Mouse (Mus musculus) thymus, adult 2 months (tissue): ENCODE data around the gene Cyp4v3. TPM values are rescaled to one million over a fixed set of nuclear protein-coding genes. Genes with fewer than 3 reads are reported as not detected.

Source experiments
- DNase-seq: peaks from one replicate; pipeline ENCODE4 v3.0.0; 2021
- H3K27ac ChIP-seq: fragments of 200-500 bp; 2 replicates; pipeline ENCODE4 v1.5.1; 2012; ENCODE audit warnings: low read length, control low read depth; ENCODE audit not compliant: control insufficient read depth, insufficient read depth
- H3K27me3 ChIP-seq: fragments of 200-500 bp; 2 replicates; pipeline ENCODE4 v1.6.1; 2012; ENCODE audit warnings: mild to moderate bottlenecking, low read length, moderate library complexity, mixed read lengths; ENCODE audit not compliant: control insufficient read depth, insufficient read depth
- H3K36me3 ChIP-seq: fragments of 200-500 bp; 2 replicates; pipeline ENCODE4 v1.6.1; 2012; ENCODE audit warnings: mild to moderate bottlenecking, low read length, moderate library complexity; ENCODE audit not compliant: control insufficient read depth, insufficient read depth
- H3K4me1 ChIP-seq: fragments of 200-500 bp; replicated peaks from 2 replicates; pipeline ENCODE4 v1.6.1; 2012; ENCODE audit warnings: low read length; ENCODE audit not compliant: control insufficient read depth, insufficient read depth
- H3K4me3 ChIP-seq: fragments of 200-500 bp; 2 replicates; pipeline ENCODE4 v1.5.1; 2012; ENCODE audit warnings: mild to moderate bottlenecking, low read length, control low read depth, moderate library complexity; ENCODE audit not compliant: control insufficient read depth, insufficient read depth
- CTCF ChIP-seq: fragments of 200-500 bp; IDR thresholded peaks from 2 replicates; pipeline ENCODE4 v1.5.1; 2012; ENCODE audit warnings: mild to moderate bottlenecking, control low read depth, low read length, moderate library complexity, borderline replicate concordance; ENCODE audit not compliant: control insufficient read depth, poor library complexity, insufficient read depth; ENCODE audit errors: extremely low read depth
- POLR2A ChIP-seq: fragments of 200-500 bp; IDR thresholded peaks from 2 replicates; pipeline ENCODE4 v1.6.1; 2012; ENCODE audit warnings: mild to moderate bottlenecking, low read length, control low read depth, moderate library complexity; ENCODE audit not compliant: control insufficient read depth, poor library complexity, insufficient read depth; ENCODE audit errors: extremely low read depth
- WGBS: fragments of 180-500 bp; shearing (Covaris S2); methylation state at CpG from one replicate; pipeline ENCODE4 v1.1.7; 2018; 5-methylcytosine and 5-hydroxymethylcytosine counted together
- polyA plus RNA-seq: library from polyadenylated mRNA; depleted of rRNA; stranded (reverse); fragments of >200 nt; gene quantifications from 2 replicates; pipeline ENCODE4 v1.2.3, GENCODE M21; 2012

Gene Cyp4v3
- polyA plus RNA-seq, 1 experiment, result 1.9 TPM

DNA sequence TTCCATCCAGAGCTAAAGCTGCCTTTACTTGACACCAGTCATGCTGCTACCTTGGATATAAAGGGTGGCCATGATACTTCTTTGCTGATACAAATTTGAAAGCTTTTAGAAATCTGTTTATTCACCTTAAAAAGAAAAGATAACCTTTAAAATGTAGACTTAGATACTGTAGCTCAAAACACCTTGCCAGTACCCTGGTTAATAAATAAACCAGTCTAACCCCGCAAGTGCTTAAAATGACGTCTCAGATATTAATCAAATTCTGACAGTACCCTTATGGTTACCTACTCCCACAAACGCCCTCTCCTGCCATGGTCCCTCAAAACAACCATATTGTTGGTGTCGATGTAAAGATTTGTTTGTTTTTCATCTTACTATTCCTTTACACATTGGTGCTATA lies 8.9 kb downstream of the Cyp4v3 start:
- TF ChIP-seq CTCF, result no peak
- no peak for TF ChIP-seq POLR2A
- Histone ChIP-seq H3K4me3 (no peak overlapping the region), H3K4me1 (no peaks in the 10 kb centered on the region), H3K27me3 (no peaks in the 10 kb centered on the region), H3K27ac (no peak overlapping the region), H3K36me3 (no peaks in the 10 kb centered on the region)
- 94% methylated on average over 4 of the region's 4 CpGs for WGBS
- no peak for DNase-seq

DNA sequence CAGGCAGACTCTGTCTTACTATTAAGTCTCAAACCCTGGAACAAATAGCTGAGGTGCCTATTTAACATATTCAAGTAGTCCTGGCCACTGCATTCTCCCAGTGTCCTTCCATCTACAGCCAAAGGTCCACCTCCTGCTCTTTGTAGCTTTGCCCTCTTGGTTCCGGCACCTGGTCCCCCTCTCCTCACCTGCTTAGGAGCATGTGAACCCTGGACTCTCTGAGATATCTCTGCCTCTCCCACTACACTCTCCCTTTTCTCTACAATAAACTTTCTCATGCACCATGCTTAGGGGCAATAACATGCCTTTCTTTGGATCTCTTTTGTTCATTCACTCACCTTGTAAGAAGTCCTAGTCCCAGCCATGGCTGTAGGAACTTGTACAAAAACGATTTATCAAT lies 11.7 kb downstream of the Cyp4v3 start:
- no peaks in the 10 kb centered on the region for H3K4me1 ChIP-seq
- WGBS, result 89% methylated on average over 2 of the region's 2 CpGs
- TF ChIP-seq POLR2A, result no peak
- TF ChIP-seq CTCF, result no peak
- H3K36me3 ChIP-seq, result no peaks in the 10 kb centered on the region
- no peaks in the 10 kb centered on the region for H3K27me3 ChIP-seq
- H3K4me3 ChIP-seq, result no peak overlapping the region
- DNase-seq, result no peak
- no peak overlapping the region for H3K27ac ChIP-seq

DNA sequence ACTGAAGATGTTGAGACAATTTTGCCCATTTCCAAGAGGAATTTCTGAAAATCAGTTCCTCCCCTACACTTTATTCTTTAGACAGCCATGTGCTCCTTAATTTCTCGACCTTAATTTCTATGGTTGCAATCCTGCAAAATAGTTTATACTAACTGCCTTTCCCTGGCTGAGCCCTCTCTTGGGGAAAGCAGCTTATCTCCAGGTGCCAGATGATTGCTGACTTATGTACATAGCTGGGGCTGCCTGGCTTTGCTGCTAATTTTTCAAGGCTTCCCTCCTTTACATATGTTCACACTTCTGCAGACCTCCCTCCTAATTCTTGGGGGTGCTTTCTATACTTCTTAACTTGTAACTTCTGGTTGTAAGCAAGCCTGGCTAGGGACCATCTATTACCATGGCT lies 12.1 kb downstream of the Cyp4v3 start:
- no peak overlapping the region for H3K4me3 ChIP-seq
- no peak for DNase-seq
- H3K4me1 ChIP-seq, result no peaks in the 10 kb centered on the region
- H3K27me3 ChIP-seq, result no peaks in the 10 kb centered on the region
- H3K36me3 ChIP-seq, result no peaks in the 10 kb centered on the region
- H3K27ac ChIP-seq, result no peak overlapping the region
- no peak for TF ChIP-seq POLR2A
- no peak for TF ChIP-seq CTCF
- WGBS, result 71% methylated on average over 1 of the region's 1 CpGs

DNA sequence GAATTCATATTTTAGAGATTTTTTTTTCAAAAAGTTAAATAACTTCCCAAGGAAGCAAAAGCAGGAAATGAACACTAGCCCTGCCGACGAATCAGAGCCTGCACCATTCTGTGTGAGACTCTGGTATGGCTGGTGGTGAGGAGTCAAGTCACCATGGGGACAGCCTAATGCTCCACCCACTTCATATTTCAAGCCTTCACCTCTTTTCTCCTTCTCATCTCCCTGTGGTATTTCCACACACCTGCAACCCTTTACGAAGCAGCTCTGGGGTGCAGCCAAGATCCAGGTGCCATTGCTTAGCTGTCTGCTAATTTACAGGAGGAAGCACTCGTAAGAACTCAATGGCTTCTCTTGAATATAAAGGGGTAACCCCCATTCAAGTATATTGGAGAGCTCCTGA lies 22.0 kb downstream of the Cyp4v3 start:
- Histone ChIP-seq H3K4me3 (no peak overlapping the region), H3K4me1 (no peaks in the 10 kb centered on the region), H3K27me3 (no peaks in the 10 kb centered on the region), H3K27ac (no peak overlapping the region), H3K36me3 (no peaks in the 10 kb centered on the region)
- 91% methylated on average over 4 of the region's 4 CpGs for WGBS
- no peak for DNase-seq
- TF ChIP-seq CTCF (no peak), POLR2A (no peak)

DNA sequence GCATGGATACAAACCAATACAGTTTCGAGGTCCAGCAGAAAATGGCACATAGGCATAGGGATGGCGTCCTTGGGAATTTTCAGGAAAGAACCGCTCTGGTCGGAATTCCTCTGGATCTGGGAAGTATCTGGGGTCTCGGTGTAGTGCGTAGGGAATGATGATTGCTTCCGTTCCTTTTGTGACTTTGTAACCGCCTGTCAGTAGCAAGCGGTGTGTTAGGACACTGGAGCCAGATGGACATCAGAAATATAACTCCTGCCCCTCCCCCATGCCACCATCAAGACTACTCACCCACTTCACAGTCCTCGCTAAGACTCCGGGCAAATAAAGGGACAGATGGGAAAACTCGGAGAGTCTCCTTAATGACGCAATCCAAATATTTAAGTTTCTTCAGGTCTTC lies 24.6 kb downstream of the Cyp4v3 start, which contains the start of gene Gm45753:
Gm45753 (minus strand) TSS at position 101 of the 400 bp plus-strand sequence.
- Histone ChIP-seq H3K27ac (no peak within 1 kb of the TSS), H3K27me3 (no peaks in the 10 kb centered on the region), H3K4me3 (no peak within 1 kb of the TSS), H3K36me3 (no peaks in the 10 kb centered on the region), H3K4me1 (no peaks in the 10 kb centered on the region)
- WGBS, result 97% methylated on average over 13 of the region's 13 CpGs
- TF ChIP-seq CTCF, result no peak
- DNase-seq, result no peak

DNA sequence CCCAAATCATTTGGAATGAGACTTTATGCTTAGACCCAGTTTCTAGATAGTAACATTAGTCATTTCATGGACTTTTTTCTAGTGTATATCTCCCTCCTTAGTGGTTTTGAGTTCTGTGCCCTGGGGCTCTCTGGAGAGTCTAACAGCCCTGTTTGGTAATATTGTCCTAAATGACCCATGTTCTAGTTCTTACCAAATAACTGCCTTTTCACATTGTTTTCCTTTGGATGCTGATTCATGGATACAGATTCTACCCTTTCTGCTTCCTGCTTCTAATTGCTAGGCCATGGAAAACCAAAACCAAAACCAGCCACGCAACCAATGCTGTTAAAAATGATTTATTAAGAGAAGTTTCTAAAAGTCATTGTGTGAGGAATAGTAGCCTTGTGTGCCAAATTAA lies 27.5 kb downstream of the Cyp4v3 start:
- Histone ChIP-seq H3K4me1 (no peaks in the 10 kb centered on the region), H3K27ac (no peak overlapping the region), H3K4me3 (no peak overlapping the region), H3K36me3 (no peaks in the 10 kb centered on the region), H3K27me3 (no peaks in the 10 kb centered on the region)
- TF ChIP-seq POLR2A, result no peak
- no peak for TF ChIP-seq CTCF
- no peak for DNase-seq
- 94% methylated on average over 1 of the region's 1 CpGs for WGBS

DNA sequence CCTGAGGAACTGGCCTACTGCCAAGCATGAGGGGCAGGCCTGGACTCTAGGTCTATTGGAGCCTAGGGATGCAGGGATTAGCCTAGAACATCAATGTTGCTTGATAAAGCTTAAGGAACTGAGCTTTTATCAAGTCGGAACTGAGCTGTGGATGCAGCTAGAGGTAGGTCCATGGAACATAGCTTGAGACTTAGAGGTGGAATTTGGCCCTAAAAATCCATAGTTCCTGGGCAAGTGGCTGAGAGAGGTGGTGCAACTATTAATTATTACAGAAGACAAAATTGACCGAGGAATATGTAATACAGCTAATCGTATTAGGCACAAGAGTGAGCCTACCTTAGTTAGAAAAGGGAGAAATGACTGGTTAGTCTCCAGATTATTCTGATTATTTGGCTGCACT lies 28.7 kb downstream of the Cyp4v3 start:
- H3K27ac ChIP-seq, result no peak overlapping the region
- WGBS, result 94% methylated on average over 3 of the region's 3 CpGs
- H3K4me1 ChIP-seq, result no peaks in the 10 kb centered on the region
- no peaks in the 10 kb centered on the region for H3K36me3 ChIP-seq
- no peak for DNase-seq
- TF ChIP-seq POLR2A (no peak), CTCF (no peak)
- H3K4me3 ChIP-seq, result no peak overlapping the region
- no peaks in the 10 kb centered on the region for H3K27me3 ChIP-seq
